In genomic region chr1:74305522-74305921, GRCm38 (mm10) we compare ENCODE assay signal across 8 mouse cellular contexts. TPM values are rescaled to one million over a fixed set of nuclear protein-coding genes. Genes with fewer than 3 reads are reported as not detected.
DNase-seq lines count a peak whose midpoint lies in the region; ATAC-seq and TF ChIP-seq lines count a peak whose summit lies in the region.

Gene Tmbim1 (minus strand): TSS chr1:74305622.

- no peaks in the 10 kb centered on the region for H3K27me3 ChIP-seq in testis, adult 2 months (ENCODE audit: control insufficient read depth, insufficient read depth, low read length)
- H3K27me3 ChIP-seq in embryonic facial prominence, embryonic 13.5 days, result no peaks in the 10 kb centered on the region
- no peaks in the 10 kb centered on the region for H3K27me3 ChIP-seq in heart, postnatal 0 days (ENCODE audit: control insufficient read depth, insufficient read depth, low read length)
- H3K27me3 ChIP-seq in limb, embryonic 13.5 days, result no peaks in the 10 kb centered on the region
- no peaks in the 10 kb centered on the region for H3K27me3 ChIP-seq in stomach, embryonic 16.5 days (ENCODE audit: control insufficient read depth, insufficient read depth, low read length)

- no peak for TF ChIP-seq POLR2A in testis, adult 2 months (IDR thresholded peaks at IDR 0.05; ENCODE audit: control insufficient read depth, low read depth, low read length)

- no peaks in the 10 kb centered on the region for H3K36me3 ChIP-seq in testis, adult 2 months (ENCODE audit: control insufficient read depth, insufficient read depth, low read length)
- H3K36me3 ChIP-seq in embryonic facial prominence, embryonic 13.5 days, result no peaks in the 10 kb centered on the region
- no peaks in the 10 kb centered on the region for H3K36me3 ChIP-seq in heart, postnatal 0 days (replicated peaks; ENCODE audit: control insufficient read depth, insufficient read depth, low read length)
- H3K36me3 ChIP-seq in limb, embryonic 13.5 days, result no peaks in the 10 kb centered on the region
- H3K36me3 ChIP-seq in stomach, embryonic 16.5 days (ENCODE audit: control insufficient read depth, insufficient read depth, low read length), result no peaks in the 10 kb centered on the region

- TF ChIP-seq CTCF in testis, adult 2 months (IDR thresholded peaks at IDR 0.05; ENCODE audit: control insufficient read depth, insufficient read depth, insufficient replicate concordance, low read depth, low read length), result no peak
- TF ChIP-seq CTCF in heart, postnatal 0 days (IDR thresholded peaks at IDR 0.05; ENCODE audit: low read depth), result no peak

- peaks cover 8% of the 10 kb centered on the region for H3K4me1 ChIP-seq in testis, adult 2 months (ENCODE audit: control insufficient read depth, insufficient read depth, low read length)
- H3K4me1 ChIP-seq in embryonic facial prominence, embryonic 13.5 days, result peaks cover 21% of the 10 kb centered on the region
- H3K4me1 ChIP-seq in heart, postnatal 0 days (ENCODE audit: control insufficient read depth, insufficient read depth), result peaks cover 38% of the 10 kb centered on the region
- peaks cover 16% of the 10 kb centered on the region for H3K4me1 ChIP-seq in limb, embryonic 13.5 days
- H3K4me1 ChIP-seq in stomach, embryonic 16.5 days (ENCODE audit: control insufficient read depth, insufficient read depth, low read length), result peaks cover 49% of the 10 kb centered on the region

- peak within 1 kb of the TSS; percentile 46; the same call in 1 of the 2 replicates for H3K27ac ChIP-seq in testis, adult 2 months (ENCODE audit: control insufficient read depth, insufficient read depth, low read depth, low read length)
- H3K27ac ChIP-seq in embryonic facial prominence, embryonic 13.5 days, result 0 out of 2 replicates have a peak within 1 kb of the TSS, but pooled peaks have one; percentile 86
- H3K27ac ChIP-seq in heart, postnatal 0 days (ENCODE audit: low read depth), result peak within 1 kb of the TSS; percentile 91
- H3K27ac ChIP-seq in limb, embryonic 13.5 days, result peak within 1 kb of the TSS; percentile 91; the same call in 1 of the 2 replicates
- H3K27ac ChIP-seq in stomach, embryonic 16.5 days (ENCODE audit: low read length), result peak within 1 kb of the TSS; percentile 100

- 85% methylated on average over 2 of the region's 2 CpGs for WGBS in embryonic facial prominence, embryonic 13.5 days
- WGBS in heart, postnatal 0 days, result 97% methylated on average over 2 of the region's 2 CpGs
- 52% methylated on average over 2 of the region's 2 CpGs for WGBS in limb, embryonic 13.5 days
- WGBS in stomach, embryonic 16.5 days, result 96% methylated on average over 2 of the region's 2 CpGs

- peak within 1 kb of the TSS; percentile 86; the same call in 1 of the 2 replicates for H3K9ac ChIP-seq in embryonic facial prominence, embryonic 13.5 days
- H3K9ac ChIP-seq in heart, postnatal 0 days (replicated peaks; ENCODE audit: low read depth, low read length), result peak within 1 kb of the TSS; percentile 83
- H3K9ac ChIP-seq in limb, embryonic 13.5 days, result peak within 1 kb of the TSS; percentile 86
- peak within 1 kb of the TSS; percentile 99 for H3K9ac ChIP-seq in stomach, embryonic 16.5 days (ENCODE audit: low read length)

- ATAC-seq in embryonic facial prominence, embryonic 13.5 days (ENCODE audit: insufficient number of reproducible peaks, insufficient read depth, low FRiP score, low TSS enrichment, low read depth), result no peak
- ATAC-seq in heart, postnatal 0 days (ENCODE audit: insufficient read depth, low read depth), result no peak
- ATAC-seq in limb, embryonic 13.5 days (ENCODE audit: low FRiP score, low read depth), result no peak
- ATAC-seq in stomach, embryonic 16.5 days (ENCODE audit: insufficient read depth, low FRiP score), result no peak
- no peak for ATAC-seq in cerebellum, adult (ENCODE audit: insufficient number of reproducible peaks, low FRiP score, low TSS enrichment)

- peak within 1 kb of the TSS; percentile 85 for H3K4me2 ChIP-seq in embryonic facial prominence, embryonic 13.5 days
- H3K4me2 ChIP-seq in heart, postnatal 0 days (ENCODE audit: low read depth, low read length), result peak within 1 kb of the TSS; percentile 67
- peak within 1 kb of the TSS; percentile 83 for H3K4me2 ChIP-seq in limb, embryonic 13.5 days (replicated peaks)
- H3K4me2 ChIP-seq in stomach, embryonic 16.5 days (ENCODE audit: low read depth, low read length), result peak within 1 kb of the TSS; percentile 83

- DNase-seq in testis, postnatal 14 days (ENCODE audit: low spot score), result no peak
- DNase-seq in heart, postnatal 0 days (ENCODE audit: low spot score), result no peak
- no peak for DNase-seq in right cerebral cortex, postnatal 14 days

- peak within 1 kb of the TSS; percentile 76; the same call in 1 of the 2 replicates for H3K4me3 ChIP-seq in testis, adult 2 months (ENCODE audit: control insufficient read depth, low read depth, low read length)
- H3K4me3 ChIP-seq in embryonic facial prominence, embryonic 13.5 days, result peak within 1 kb of the TSS; percentile 75
- H3K4me3 ChIP-seq in heart, postnatal 0 days (ENCODE audit: low read depth, low read length), result peak within 1 kb of the TSS; percentile 64
- H3K4me3 ChIP-seq in limb, embryonic 13.5 days, result peak within 1 kb of the TSS; percentile 76
- peak within 1 kb of the TSS; percentile 84 for H3K4me3 ChIP-seq in stomach, embryonic 16.5 days (replicated peaks; ENCODE audit: low read length)

- no peaks in the 10 kb centered on the region for H3K9me3 ChIP-seq in embryonic facial prominence, embryonic 13.5 days
- H3K9me3 ChIP-seq in heart, postnatal 0 days (replicated peaks; ENCODE audit: control insufficient read depth, low read length), result no peaks in the 10 kb centered on the region
- no peaks in the 10 kb centered on the region for H3K9me3 ChIP-seq in limb, embryonic 13.5 days
- H3K9me3 ChIP-seq in stomach, embryonic 16.5 days (replicated peaks; ENCODE audit: control insufficient read depth, low read length), result no peaks in the 10 kb centered on the region

- no peak for TF ChIP-seq EP300 in heart, postnatal 0 days (IDR thresholded peaks at IDR 0.05; ENCODE audit: low read depth)

RNA-seq across cellular contexts. Expression of gene Tmbim1, which starts in this region (rescaled TPM):
- polyA plus RNA-seq in testis, adult 2 months (2012; rRNA removed), result 6.3 TPM in 2 replicates
- 28.4 and 29.4 TPM in 2 replicates for polyA plus RNA-seq in embryonic facial prominence, embryonic 13.5 days (2015; fragmentation: Nextera tagmentation; extraction: Ambion mirVana)
- total RNA-seq in heart, postnatal 0 days (2014; rRNA removed; ENCODE audit: low replicate concordance), result 55.7 and 100 TPM in 2 replicates
- polyA plus RNA-seq in heart, postnatal 0 days (2015; fragmentation: Nextera tagmentation; extraction: Ambion mirVana), result 41.6 and 44.9 TPM in 2 replicates
- 30.6 and 31.7 TPM in 2 replicates for polyA plus RNA-seq in limb, embryonic 13.5 days (2015; fragmentation: Nextera tagmentation; extraction: Ambion mirVana)
- 105 and 150 TPM in 2 replicates for polyA plus RNA-seq in stomach, embryonic 16.5 days (2015; fragmentation: Nextera tagmentation; extraction: Ambion mirVana)

Comparison
In these comparisons a context has a peak if more than half of its experiments do, and no peak if none do; other contexts are left out.
1. H3K27ac ChIP-seq: peak in every context shown above with its lines; median percentile 100 in stomach, embryonic 16.5 days; 91 in heart, postnatal 0 days; 91 in limb, embryonic 13.5 days; 86 in embryonic facial prominence, embryonic 13.5 days; 46 in testis, adult 2 months.